Mouse (Mus musculus): ENCODE measurements around the gene Zfp362. TPM values are rescaled to one million over a fixed set of nuclear protein-coding genes. Genes with fewer than 3 reads are reported as not detected.

Zfp362 gene
- 29.8 and 33.2 TPM in 2 replicates for polyA plus RNA-seq (2015; fragmentation: Nextera tagmentation; extraction: Ambion mirVana)

GRCm38 (mm10) chr4:128806043-128806826 lies at the start of gene Zfp362:
TSS of gene Zfp362 (minus strand) at chr4:128806045.
- Histone ChIP-seq H3K4me1 (ENCODE audit: control insufficient read depth, insufficient read depth, low read depth, low read length) (peaks cover 28% of the 10 kb centered on the region), H3K4me2 (ENCODE audit: low read length) (peak within 1 kb of the TSS; percentile 97), H3K27ac (ENCODE audit: low read depth, low read length) (peak within 1 kb of the TSS; percentile 94), H3K9ac (ENCODE audit: low read depth, low read length) (peak within 1 kb of the TSS; percentile 95), H3K36me3 (ENCODE audit: control insufficient read depth, insufficient read depth, low read length) (no peaks in the 10 kb centered on the region), H3K9me3 (ENCODE audit: control insufficient read depth, low read length) (no peaks in the 10 kb centered on the region), H3K27me3 (replicated peaks; ENCODE audit: control insufficient read depth, insufficient read depth, low read length) (no peaks in the 10 kb centered on the region), H3K4me3 (ENCODE audit: low read length) (peak within 1 kb of the TSS; percentile 87)
- ATAC-seq = peak; percentile 63
- WGBS = 1% methylated on average over 29 of the region's 111 CpGs

- Histone ChIP-seq H3K36me3 (ENCODE audit: control insufficient read depth, insufficient read depth, low read length) (no peaks in the 10 kb centered on the region), H3K27ac (ENCODE audit: low read depth, low read length) (no peak overlapping the region), H3K9ac (ENCODE audit: low read depth, low read length) (no peak overlapping the region), H3K4me1 (ENCODE audit: control insufficient read depth, insufficient read depth, low read depth, low read length) (no peaks in the 10 kb centered on the region), H3K9me3 (ENCODE audit: control insufficient read depth, low read length) (no peaks in the 10 kb centered on the region; the same call in 1 of the 2 replicates), H3K4me3 (ENCODE audit: low read length) (no peak overlapping the region), H3K4me2 (ENCODE audit: low read length) (no peak overlapping the region), H3K27me3 (replicated peaks; ENCODE audit: control insufficient read depth, insufficient read depth, low read length) (no peaks in the 10 kb centered on the region)
- 68% methylated on average over 4 of the region's 4 CpGs for WGBS
- no peak for ATAC-seq
These were observed 49.8 kb upstream of the Zfp362 start for GRCm38 (mm10) chr4:128855613-128856040.

GRCm38 (mm10) chr4:128853117-128853516 lies 47.3 kb upstream of the Zfp362 start:
- no peaks in the 10 kb centered on the region for H3K36me3 ChIP-seq (ENCODE audit: control insufficient read depth, insufficient read depth, low read length)
- H3K27ac ChIP-seq (ENCODE audit: low read depth, low read length) = no peak overlapping the region
- no peak overlapping the region for H3K9ac ChIP-seq (ENCODE audit: low read depth, low read length)
- ATAC-seq = no peak
- H3K4me1 ChIP-seq (ENCODE audit: control insufficient read depth, insufficient read depth, low read depth, low read length) = no peaks in the 10 kb centered on the region
- no peak overlapping the region for H3K4me2 ChIP-seq (ENCODE audit: low read length)
- no peaks in the 10 kb centered on the region for H3K27me3 ChIP-seq (replicated peaks; ENCODE audit: control insufficient read depth, insufficient read depth, low read length)
- no peak overlapping the region for H3K4me3 ChIP-seq (ENCODE audit: low read length)
- WGBS = 64% methylated on average over 11 of the region's 11 CpGs
- no peaks in the 10 kb centered on the region for H3K9me3 ChIP-seq (ENCODE audit: control insufficient read depth, low read length)

- H3K4me3 ChIP-seq (ENCODE audit: low read length) = no peak overlapping the region
- ATAC-seq = no peak
- no peaks in the 10 kb centered on the region for H3K9me3 ChIP-seq (ENCODE audit: control insufficient read depth, low read length)
These were observed 46.5 kb upstream of the Zfp362 start for GRCm38 (mm10) chr4:128852266-128852887.

GRCm38 (mm10) chr4:128849686-128850085 lies 43.8 kb upstream of the Zfp362 start:
- ATAC-seq = no peak
- Histone ChIP-seq H3K9ac (ENCODE audit: low read depth, low read length) (no peak overlapping the region), H3K27me3 (replicated peaks; ENCODE audit: control insufficient read depth, insufficient read depth, low read length) (no peaks in the 10 kb centered on the region), H3K9me3 (ENCODE audit: control insufficient read depth, low read length) (no peaks in the 10 kb centered on the region), H3K4me1 (ENCODE audit: control insufficient read depth, insufficient read depth, low read depth, low read length) (peaks cover 4% of the 10 kb centered on the region; the same call in 1 of the 2 replicates), H3K4me2 (ENCODE audit: low read length) (no peak overlapping the region), H3K36me3 (ENCODE audit: control insufficient read depth, insufficient read depth, low read length) (no peaks in the 10 kb centered on the region), H3K4me3 (ENCODE audit: low read length) (no peak overlapping the region), H3K27ac (ENCODE audit: low read depth, low read length) (no peak overlapping the region)
- 76% methylated on average over 7 of the region's 7 CpGs for WGBS

More at GRCm38 (mm10) chr4:128852266-128852887, 46.5 kb upstream of the Zfp362 start:
- Histone ChIP-seq H3K27ac (ENCODE audit: low read depth, low read length) (no peak overlapping the region), H3K4me1 (ENCODE audit: control insufficient read depth, insufficient read depth, low read depth, low read length) (no peaks in the 10 kb centered on the region), H3K9ac (ENCODE audit: low read depth, low read length) (no peak overlapping the region), H3K27me3 (replicated peaks; ENCODE audit: control insufficient read depth, insufficient read depth, low read length) (no peaks in the 10 kb centered on the region), H3K36me3 (ENCODE audit: control insufficient read depth, insufficient read depth, low read length) (no peaks in the 10 kb centered on the region), H3K4me2 (ENCODE audit: low read length) (no peak overlapping the region)
- WGBS = 91% methylated on average over 12 of the region's 12 CpGs

GRCm38 (mm10) chr4:128848961-128849360 lies 43.1 kb upstream of the Zfp362 start:
- no peak overlapping the region for H3K4me3 ChIP-seq (ENCODE audit: low read length)
- 86% methylated on average over 3 of the region's 3 CpGs for WGBS
- no peak overlapping the region for H3K4me2 ChIP-seq (ENCODE audit: low read length)
- no peak for ATAC-seq
- no peaks in the 10 kb centered on the region for H3K27me3 ChIP-seq (replicated peaks; ENCODE audit: control insufficient read depth, insufficient read depth, low read length)
- no peak overlapping the region for H3K27ac ChIP-seq (ENCODE audit: low read depth, low read length)
- no peaks in the 10 kb centered on the region for H3K9me3 ChIP-seq (ENCODE audit: control insufficient read depth, low read length)
- H3K36me3 ChIP-seq (ENCODE audit: control insufficient read depth, insufficient read depth, low read length) = no peaks in the 10 kb centered on the region
- H3K9ac ChIP-seq (ENCODE audit: low read depth, low read length) = no peak overlapping the region
- peaks cover 4% of the 10 kb centered on the region; the same call in 1 of the 2 replicates for H3K4me1 ChIP-seq (ENCODE audit: control insufficient read depth, insufficient read depth, low read depth, low read length)

GRCm38 (mm10) chr4:128845367-128845973 lies 39.6 kb upstream of the Zfp362 start:
- Histone ChIP-seq H3K36me3 (ENCODE audit: control insufficient read depth, insufficient read depth, low read length) (no peaks in the 10 kb centered on the region), H3K4me3 (ENCODE audit: low read length) (no peak overlapping the region), H3K4me2 (ENCODE audit: low read length) (no peak overlapping the region), H3K27ac (ENCODE audit: low read depth, low read length) (no peak overlapping the region), H3K27me3 (replicated peaks; ENCODE audit: control insufficient read depth, insufficient read depth, low read length) (no peaks in the 10 kb centered on the region), H3K9ac (ENCODE audit: low read depth, low read length) (no peak overlapping the region), H3K4me1 (ENCODE audit: control insufficient read depth, insufficient read depth, low read depth, low read length) (peaks cover 4% of the 10 kb centered on the region; the same call in 1 of the 2 replicates), H3K9me3 (ENCODE audit: control insufficient read depth, low read length) (no peaks in the 10 kb centered on the region)
- ATAC-seq = no peak
- WGBS = 66% methylated on average over 12 of the region's 12 CpGs

- Histone ChIP-seq H3K27me3 (replicated peaks; ENCODE audit: control insufficient read depth, insufficient read depth, low read length) (no peaks in the 10 kb centered on the region), H3K27ac (ENCODE audit: low read depth, low read length) (no peak overlapping the region), H3K36me3 (ENCODE audit: control insufficient read depth, insufficient read depth, low read length) (no peaks in the 10 kb centered on the region), H3K9me3 (ENCODE audit: control insufficient read depth, low read length) (no peaks in the 10 kb centered on the region), H3K4me3 (ENCODE audit: low read length) (no peak overlapping the region), H3K4me2 (ENCODE audit: low read length) (no peak overlapping the region), H3K4me1 (ENCODE audit: control insufficient read depth, insufficient read depth, low read depth, low read length) (peaks cover 6% of the 10 kb centered on the region), H3K9ac (ENCODE audit: low read depth, low read length) (0 out of 2 replicates have a peak overlapping the region, but pooled peaks have one; percentile 11)
- 39% methylated on average over 13 of the region's 13 CpGs for WGBS
- no peak for ATAC-seq
These were observed 38.7 kb upstream of the Zfp362 start for GRCm38 (mm10) chr4:128844566-128844965.

- ATAC-seq = no peak; the same call in 1 of the 2 replicates
- 20% methylated on average over 8 of the region's 8 CpGs for WGBS
- Histone ChIP-seq H3K27me3 (replicated peaks; ENCODE audit: control insufficient read depth, insufficient read depth, low read length) (no peaks in the 10 kb centered on the region), H3K9ac (ENCODE audit: low read depth, low read length) (no peak overlapping the region), H3K36me3 (ENCODE audit: control insufficient read depth, insufficient read depth, low read length) (no peaks in the 10 kb centered on the region), H3K27ac (ENCODE audit: low read depth, low read length) (no peak overlapping the region), H3K4me2 (ENCODE audit: low read length) (no peak overlapping the region), H3K4me3 (ENCODE audit: low read length) (no peak overlapping the region), H3K4me1 (ENCODE audit: control insufficient read depth, insufficient read depth, low read depth, low read length) (peaks cover 6% of the 10 kb centered on the region), H3K9me3 (ENCODE audit: control insufficient read depth, low read length) (no peaks in the 10 kb centered on the region)
These were observed 35.4 kb upstream of the Zfp362 start for GRCm38 (mm10) chr4:128841259-128841658.
